Mouse (Mus musculus): ENCODE data around the gene Arvcf. TPM values are rescaled to one million over a fixed set of nuclear protein-coding genes. Genes with fewer than 3 reads are reported as not detected.
A peak's percentile ranks its signal among the peaks of the same experiment; 100 is the strongest.

Gene Arvcf
- polyA plus RNA-seq, 1 experiment, result 26.3 TPM

DNA sequence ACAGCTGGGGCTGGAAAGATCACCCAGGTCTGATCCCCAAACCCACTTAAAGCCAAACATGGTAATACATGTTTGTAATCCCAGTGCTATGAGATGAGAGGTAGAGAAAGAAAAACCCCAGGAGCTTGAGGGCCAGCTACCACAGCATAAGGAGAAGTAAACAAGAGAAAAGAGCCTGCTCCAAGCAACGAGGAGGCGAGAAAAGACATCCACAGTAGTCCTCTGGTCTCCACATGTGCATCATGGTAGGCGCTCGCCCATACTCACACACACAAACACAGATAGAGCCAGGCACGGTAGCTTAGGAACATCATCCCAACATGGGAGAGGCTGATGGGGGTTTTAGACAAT is 75.9 kb downstream of the Arvcf start:
- TF ChIP-seq CTCF (IDR thresholded peaks at IDR 0.05; ENCODE audit: low read depth, low read length) (no peak), EP300 (IDR thresholded peaks at IDR 0.05; ENCODE audit: insufficient read depth, low read depth, low read length) (no peak), POLR2A (IDR thresholded peaks at IDR 0.05; ENCODE audit: insufficient read depth, low read length) (no peak)
- H3K9ac ChIP-seq (ENCODE audit: low read depth, poor library complexity, severe bottlenecking), result no peak overlapping the region
- no peak overlapping the region for H3K4me3 ChIP-seq (ENCODE audit: low read depth, low read length)
- no peaks in the 10 kb centered on the region for H3K9me3 ChIP-seq (replicated peaks; ENCODE audit: control insufficient read depth, insufficient read depth, low read length, poor library complexity, severe bottlenecking)
- peaks cover 3% of the 10 kb centered on the region for H3K4me1 ChIP-seq (ENCODE audit: control insufficient read depth, insufficient read depth, low read length)
- H3K27me3 ChIP-seq (ENCODE audit: control insufficient read depth, insufficient read depth, low read length, poor library complexity, severe bottlenecking), result no peaks in the 10 kb centered on the region
- H3K36me3 ChIP-seq (ENCODE audit: control insufficient read depth, insufficient read depth, low read length, poor library complexity, severe bottlenecking), result no peaks in the 10 kb centered on the region
- no peak overlapping the region for H3K27ac ChIP-seq (ENCODE audit: insufficient read depth, low read length)

GRCm38 (mm10) chr16:18424364-18425045 is 76.5 kb downstream of the Arvcf start:
- no peak overlapping the region for H3K27ac ChIP-seq (ENCODE audit: insufficient read depth, low read length)
- H3K4me3 ChIP-seq (ENCODE audit: low read depth, low read length), result no peak overlapping the region
- H3K27me3 ChIP-seq (ENCODE audit: control insufficient read depth, insufficient read depth, low read length, poor library complexity, severe bottlenecking), result no peaks in the 10 kb centered on the region
- peaks cover 1% of the 10 kb centered on the region for H3K4me1 ChIP-seq (ENCODE audit: control insufficient read depth, insufficient read depth, low read length)
- H3K9ac ChIP-seq (ENCODE audit: low read depth, poor library complexity, severe bottlenecking), result no peak overlapping the region
- no peaks in the 10 kb centered on the region for H3K9me3 ChIP-seq (replicated peaks; ENCODE audit: control insufficient read depth, insufficient read depth, low read length, poor library complexity, severe bottlenecking)
- no peaks in the 10 kb centered on the region for H3K36me3 ChIP-seq (ENCODE audit: control insufficient read depth, insufficient read depth, low read length, poor library complexity, severe bottlenecking)
- no peak for TF ChIP-seq EP300 (IDR thresholded peaks at IDR 0.05; ENCODE audit: insufficient read depth, low read depth, low read length)
- no peak for TF ChIP-seq CTCF (IDR thresholded peaks at IDR 0.05; ENCODE audit: low read depth, low read length)
- TF ChIP-seq POLR2A (IDR thresholded peaks at IDR 0.05; ENCODE audit: insufficient read depth, low read length), result no peak

- no peaks in the 10 kb centered on the region for H3K27me3 ChIP-seq (ENCODE audit: control insufficient read depth, insufficient read depth, low read length, poor library complexity, severe bottlenecking)
- TF ChIP-seq CTCF (IDR thresholded peaks at IDR 0.05; ENCODE audit: low read depth, low read length) (no peak), EP300 (IDR thresholded peaks at IDR 0.05; ENCODE audit: insufficient read depth, low read depth, low read length) (no peak), POLR2A (IDR thresholded peaks at IDR 0.05; ENCODE audit: insufficient read depth, low read length) (no peak)
- H3K27ac ChIP-seq (ENCODE audit: insufficient read depth, low read length), result no peak overlapping the region
These were observed 77.7 kb downstream of the Arvcf start for GRCm38 (mm10) chr16:18425475-18426214.

DNA sequence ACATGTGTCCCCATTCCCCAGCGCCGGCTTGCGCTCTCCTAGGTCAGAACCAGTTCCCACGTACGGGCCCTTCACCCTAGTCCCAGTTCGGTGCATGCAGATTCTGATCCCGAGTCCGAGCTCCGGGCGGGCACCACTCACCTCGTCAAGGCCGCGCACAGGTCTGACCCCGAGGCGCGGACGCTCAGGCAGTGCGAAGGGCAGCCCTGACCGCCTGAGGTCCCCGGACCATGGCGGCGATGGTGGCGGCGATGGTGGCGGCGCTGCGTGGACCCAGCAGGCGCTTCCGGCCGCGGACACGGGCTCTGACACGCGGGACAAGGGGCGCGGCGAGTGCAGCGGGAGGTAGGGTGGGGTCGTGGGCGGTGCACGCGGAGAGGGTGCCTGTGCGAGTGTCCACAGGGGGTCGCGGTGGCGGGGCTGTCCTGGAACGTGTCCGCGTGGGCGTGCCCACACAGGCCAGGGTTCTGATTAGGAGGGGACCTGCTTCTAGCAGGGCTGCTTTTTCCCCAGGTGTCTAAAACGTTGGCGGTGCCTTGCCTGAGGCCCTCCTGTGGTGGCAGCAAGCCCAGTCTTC is 78.3 kb downstream of the Arvcf start, which contains the start of gene Txnrd2:
Txnrd2 (plus strand) TSS at position 170 of the 577 bp plus-strand sequence.
- Histone ChIP-seq H3K9ac (ENCODE audit: low read depth, poor library complexity, severe bottlenecking) (peak within 1 kb of the TSS; percentile 66), H3K4me1 (ENCODE audit: control insufficient read depth, insufficient read depth, low read length) (no peaks in the 10 kb centered on the region), H3K4me3 (ENCODE audit: low read depth, low read length) (peak within 1 kb of the TSS; percentile 80), H3K9me3 (replicated peaks; ENCODE audit: control insufficient read depth, insufficient read depth, low read length, poor library complexity, severe bottlenecking) (no peaks in the 10 kb centered on the region), H3K36me3 (ENCODE audit: control insufficient read depth, insufficient read depth, low read length, poor library complexity, severe bottlenecking) (no peaks in the 10 kb centered on the region), H3K27me3 (ENCODE audit: control insufficient read depth, insufficient read depth, low read length, poor library complexity, severe bottlenecking) (no peaks in the 10 kb centered on the region), H3K27ac (ENCODE audit: insufficient read depth, low read length) (no peak within 1 kb of the TSS)
- TF ChIP-seq EP300 (IDR thresholded peaks at IDR 0.05; ENCODE audit: insufficient read depth, low read depth, low read length) (0 out of 2 replicates have a peak, but pooled peaks have one; percentile 35), CTCF (IDR thresholded peaks at IDR 0.05; ENCODE audit: low read depth, low read length) (peak; percentile 38), POLR2A (IDR thresholded peaks at IDR 0.05; ENCODE audit: insufficient read depth, low read length) (no peak)

More at GRCm38 (mm10) chr16:18425475-18426214, 77.7 kb downstream of the Arvcf start:
- H3K4me1 ChIP-seq (ENCODE audit: control insufficient read depth, insufficient read depth, low read length), result peaks cover 1% of the 10 kb centered on the region
- H3K36me3 ChIP-seq (ENCODE audit: control insufficient read depth, insufficient read depth, low read length, poor library complexity, severe bottlenecking), result no peaks in the 10 kb centered on the region
- H3K9ac ChIP-seq (ENCODE audit: low read depth, poor library complexity, severe bottlenecking), result peak overlapping the region; percentile 66
- H3K9me3 ChIP-seq (replicated peaks; ENCODE audit: control insufficient read depth, insufficient read depth, low read length, poor library complexity, severe bottlenecking), result no peaks in the 10 kb centered on the region
- H3K4me3 ChIP-seq (ENCODE audit: low read depth, low read length), result peak overlapping the region; percentile 80

GRCm38 (mm10) chr16:18426802-18427280 is 78.9 kb downstream of the Arvcf start, which contains the start of gene Comt:
Comt (minus strand) TSS chr16:18426852.
- TF ChIP-seq EP300 (IDR thresholded peaks at IDR 0.05; ENCODE audit: insufficient read depth, low read depth, low read length) (no peak), POLR2A (IDR thresholded peaks at IDR 0.05; ENCODE audit: insufficient read depth, low read length) (no peak), CTCF (IDR thresholded peaks at IDR 0.05; ENCODE audit: low read depth, low read length) (no peak)
- Histone ChIP-seq H3K36me3 (ENCODE audit: control insufficient read depth, insufficient read depth, low read length, poor library complexity, severe bottlenecking) (no peaks in the 10 kb centered on the region), H3K4me3 (ENCODE audit: low read depth, low read length) (peak within 1 kb of the TSS; percentile 80), H3K27ac (ENCODE audit: insufficient read depth, low read length) (no peak within 1 kb of the TSS), H3K9me3 (replicated peaks; ENCODE audit: control insufficient read depth, insufficient read depth, low read length, poor library complexity, severe bottlenecking) (no peaks in the 10 kb centered on the region), H3K9ac (ENCODE audit: low read depth, poor library complexity, severe bottlenecking) (peak within 1 kb of the TSS; percentile 66), H3K27me3 (ENCODE audit: control insufficient read depth, insufficient read depth, low read length, poor library complexity, severe bottlenecking) (no peaks in the 10 kb centered on the region), H3K4me1 (ENCODE audit: control insufficient read depth, insufficient read depth, low read length) (no peaks in the 10 kb centered on the region)
